Comparison of ENCODE assay signal across 28 mouse cellular contexts in genomic region chr6:51144762-51145161, GRCm38 (mm10).
A peak's percentile ranks its signal among the peaks of the same experiment; 100 is the strongest.
DNase-seq lines count a peak whose midpoint lies in the region; ATAC-seq and TF ChIP-seq lines count a peak whose summit lies in the region.
"Had no signal": no experiment of that assay in that cellular context is flagged by ENCODE, and none has a peak within 500 bp of the region (broad histone marks: within the 10 kb centered on the region; RNA-seq: fewer than 3 reads in every experiment).

No protein-coding gene starts in this region.

- WGBS in heart, embryonic 12.5 days = 32% methylated on average over 11 of the region's 11 CpGs
- 23% methylated on average over 11 of the region's 11 CpGs for WGBS in heart, postnatal 0 days
- WGBS in kidney, postnatal 0 days = 29% methylated on average over 11 of the region's 11 CpGs
- 53% methylated on average over 11 of the region's 11 CpGs for WGBS in cerebellum, adult 2 months

- no peak overlapping the region for H3K4me3 ChIP-seq in heart, embryonic 12.5 days
- H3K4me3 ChIP-seq in heart, postnatal 0 days (ENCODE audit: low read depth, low read length) = 0 out of 2 replicates have a peak overlapping the region, but pooled peaks have one; percentile 9
- H3K4me3 ChIP-seq in kidney, postnatal 0 days (replicated peaks; ENCODE audit: low read depth, low read length) = no peak overlapping the region
- H3K4me3 ChIP-seq in cerebellum, adult 2 months (replicated peaks; ENCODE audit: insufficient read depth, low read depth, low read length) = no peak overlapping the region
- H3K4me3 ChIP-seq: embryonic facial prominence, embryonic 13.5 days; limb, embryonic 15.5 days; liver, embryonic 13.5 days; megakaryocyte, embryonic 14.5 days; midbrain, embryonic 12.5 days; myocyte; neural tube, embryonic 12.5 days; stomach, embryonic 15.5 days had no signal

- no peak overlapping the region for H3K27ac ChIP-seq in heart, embryonic 12.5 days (ENCODE audit: poor library complexity, severe bottlenecking)
- no peak overlapping the region for H3K27ac ChIP-seq in heart, postnatal 0 days (ENCODE audit: low read depth)
- no peak overlapping the region for H3K27ac ChIP-seq in kidney, postnatal 0 days
- no peak overlapping the region for H3K27ac ChIP-seq in cerebellum, adult 2 months (ENCODE audit: insufficient read depth, low read length)
- H3K27ac ChIP-seq: embryonic facial prominence, embryonic 13.5 days; limb, embryonic 15.5 days; liver, embryonic 13.5 days; midbrain, embryonic 12.5 days; neural tube, embryonic 12.5 days; stomach, embryonic 15.5 days had no signal

- no peaks in the 10 kb centered on the region for H3K9me3 ChIP-seq in heart, embryonic 12.5 days (replicated peaks)
- no peaks in the 10 kb centered on the region for H3K9me3 ChIP-seq in heart, postnatal 0 days (replicated peaks; ENCODE audit: control insufficient read depth, low read length)
- H3K9me3 ChIP-seq in kidney, postnatal 0 days (replicated peaks; ENCODE audit: low read length) = no peaks in the 10 kb centered on the region
- H3K9me3 ChIP-seq: embryonic facial prominence, embryonic 13.5 days; limb, embryonic 15.5 days; liver, embryonic 13.5 days; megakaryocyte, embryonic 14.5 days; midbrain, embryonic 12.5 days; neural tube, embryonic 12.5 days; stomach, embryonic 15.5 days had no signal

- TF ChIP-seq POLR2A in cerebellum, adult 2 months (IDR thresholded peaks at IDR 0.05; ENCODE audit: borderline replicate concordance, insufficient read depth, low read length) = no peak

- ATAC-seq in heart, embryonic 12.5 days (ENCODE audit: insufficient number of reproducible peaks, low FRiP score) = no peak
- ATAC-seq in heart, postnatal 0 days (ENCODE audit: insufficient read depth, low read depth) = no peak
- no peak for ATAC-seq in kidney, postnatal 0 days (replicated peaks; ENCODE audit: low FRiP score, low read depth)
- ATAC-seq: CD4-positive, CD25-positive, alpha-beta regulatory T cell, adult 4 months; forebrain, postnatal 0 days; hindbrain, embryonic 16.5 days; lung, postnatal 0 days had no signal

- peaks cover 10% of the 10 kb centered on the region for H3K4me1 ChIP-seq in heart, embryonic 12.5 days (replicated peaks)
- H3K4me1 ChIP-seq in heart, postnatal 0 days (ENCODE audit: control insufficient read depth, insufficient read depth) = peaks cover 5% of the 10 kb centered on the region; the same call in 1 of the 2 replicates
- H3K4me1 ChIP-seq in kidney, postnatal 0 days (replicated peaks; ENCODE audit: insufficient read depth, low read length) = peaks cover 6% of the 10 kb centered on the region; the same call in 1 of the 2 replicates
- no peaks in the 10 kb centered on the region for H3K4me1 ChIP-seq in cerebellum, adult 2 months (ENCODE audit: control insufficient read depth, insufficient read depth, low read length)
- H3K4me1 ChIP-seq: liver, embryonic 13.5 days; megakaryocyte, embryonic 14.5 days; midbrain, embryonic 12.5 days; neural tube, embryonic 12.5 days had no signal

- intact Hi-C loops in heart, postnatal 14 days (cut with DNase I) = no loop called here

- DNase-seq in heart, postnatal 14 days = no peak
- no peak for DNase-seq in heart, postnatal 0 days (ENCODE audit: low spot score)
- DNase-seq in heart, postnatal 4 days = no peak
- DNase-seq in kidney, postnatal 0 days (ENCODE audit: low spot score) = no peak
- DNase-seq in kidney, adult 11 months = no peak
- no peak for DNase-seq in cerebellum, adult 2 months
- DNase-seq: adrenal gland, postnatal 14 days; cerebellum, adult 11 months; cerebellum, adult 9-11 months; forebrain, postnatal 0 days; kidney, adult 2 months; layer of hippocampus, postnatal 36 days; left cerebral cortex, postnatal 4 days; liver, embryonic 13.5 days; lung, adult 18-20 months; lung, postnatal 4 days; right cerebral cortex, postnatal 4 days had no signal

- no peak overlapping the region for H3K9ac ChIP-seq in heart, embryonic 12.5 days
- no peak overlapping the region for H3K9ac ChIP-seq in heart, postnatal 0 days (replicated peaks; ENCODE audit: low read depth, low read length)
- 0 out of 2 replicates have a peak overlapping the region, but pooled peaks have one; percentile 8 for H3K9ac ChIP-seq in kidney, postnatal 0 days (ENCODE audit: low read depth, low read length)
- H3K9ac ChIP-seq: embryonic facial prominence, embryonic 13.5 days; forebrain, postnatal 0 days; limb, embryonic 15.5 days; liver, embryonic 13.5 days; midbrain, embryonic 12.5 days; neural tube, embryonic 12.5 days; stomach, embryonic 15.5 days had no signal

- H3K4me2 ChIP-seq in heart, embryonic 12.5 days = peak overlapping the region; percentile 55
- H3K4me2 ChIP-seq in heart, postnatal 0 days (ENCODE audit: low read depth, low read length) = peak overlapping the region; percentile 43
- no peak overlapping the region; the same call in 1 of the 2 replicates for H3K4me2 ChIP-seq in kidney, postnatal 0 days (ENCODE audit: low read length)
- H3K4me2 ChIP-seq: embryonic facial prominence, embryonic 13.5 days; limb, embryonic 15.5 days; liver, embryonic 13.5 days; midbrain, embryonic 12.5 days; neural tube, embryonic 12.5 days; stomach, embryonic 15.5 days had no signal

- no peaks in the 10 kb centered on the region for H3K36me3 ChIP-seq in heart, embryonic 12.5 days
- no peaks in the 10 kb centered on the region for H3K36me3 ChIP-seq in heart, postnatal 0 days (replicated peaks; ENCODE audit: control insufficient read depth, insufficient read depth, low read length)
- no peaks in the 10 kb centered on the region for H3K36me3 ChIP-seq in kidney, postnatal 0 days (ENCODE audit: insufficient read depth, low read length)
- H3K36me3 ChIP-seq: embryonic facial prominence, embryonic 13.5 days; limb, embryonic 15.5 days; liver, embryonic 13.5 days; midbrain, embryonic 12.5 days; neural tube, embryonic 12.5 days; stomach, embryonic 15.5 days had no signal

- no peak for TF ChIP-seq EP300 in heart, postnatal 0 days (IDR thresholded peaks at IDR 0.05; ENCODE audit: low read depth)

- no peaks in the 10 kb centered on the region for H3K27me3 ChIP-seq in heart, embryonic 12.5 days (replicated peaks)
- H3K27me3 ChIP-seq in heart, postnatal 0 days (ENCODE audit: control insufficient read depth, insufficient read depth, low read length) = no peaks in the 10 kb centered on the region
- no peaks in the 10 kb centered on the region for H3K27me3 ChIP-seq in kidney, postnatal 0 days (ENCODE audit: insufficient read depth, low read length)
- no peaks in the 10 kb centered on the region for H3K27me3 ChIP-seq in cerebellum, adult 2 months (ENCODE audit: control insufficient read depth, insufficient read depth, low read length)
- H3K27me3 ChIP-seq: embryonic facial prominence, embryonic 13.5 days; limb, embryonic 15.5 days; liver, embryonic 13.5 days; midbrain, embryonic 12.5 days; neural tube, embryonic 12.5 days; stomach, embryonic 15.5 days had no signal

- TF ChIP-seq CTCF in heart, postnatal 0 days (IDR thresholded peaks at IDR 0.05; ENCODE audit: low read depth) = no peak
- no peak for TF ChIP-seq CTCF in kidney, postnatal 0 days (IDR thresholded peaks at IDR 0.05; ENCODE audit: low read depth)
- TF ChIP-seq CTCF in cerebellum, adult 2 months (IDR thresholded peaks at IDR 0.05; ENCODE audit: borderline replicate concordance, insufficient read depth, low read depth, low read length) = no peak
